Mouse (Mus musculus): Measurements from ENCODE around the gene Cd200r4.

DNA sequence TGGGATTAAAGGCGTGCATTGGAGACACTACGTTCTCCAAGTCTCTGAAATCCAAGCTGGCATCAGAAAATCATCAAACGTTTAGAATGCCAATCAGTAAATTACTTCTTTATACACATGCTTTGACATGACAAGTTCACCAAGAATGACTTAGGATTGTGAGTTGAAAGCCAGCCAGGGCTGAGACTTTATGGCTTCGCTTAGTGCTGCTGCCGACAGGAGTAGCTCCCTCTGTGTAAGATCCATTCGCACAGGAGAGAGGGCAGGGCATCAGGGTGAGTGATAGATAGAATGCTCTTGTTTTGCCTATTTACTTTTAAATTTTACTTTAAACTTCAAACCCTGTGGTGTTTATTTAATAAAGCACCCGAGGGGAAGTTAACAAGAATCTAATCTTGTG lies 44.0 kb upstream of the Cd200r4 start:
- TF ChIP-seq CTCF (conservative IDR thresholded peaks at IDR 0.05; ENCODE audit: low read length) (no peak), NANOG (IDR thresholded peaks at IDR 0.05; ENCODE audit: borderline replicate concordance, low read length) (no peak), POU5F1 (IDR thresholded peaks at IDR 0.05; ENCODE audit: borderline replicate concordance, low read length) (no peak)

All from E14TG2a.4 (cell line).